Mouse (Mus musculus): ENCODE data around the gene Nudt13.

DNA sequence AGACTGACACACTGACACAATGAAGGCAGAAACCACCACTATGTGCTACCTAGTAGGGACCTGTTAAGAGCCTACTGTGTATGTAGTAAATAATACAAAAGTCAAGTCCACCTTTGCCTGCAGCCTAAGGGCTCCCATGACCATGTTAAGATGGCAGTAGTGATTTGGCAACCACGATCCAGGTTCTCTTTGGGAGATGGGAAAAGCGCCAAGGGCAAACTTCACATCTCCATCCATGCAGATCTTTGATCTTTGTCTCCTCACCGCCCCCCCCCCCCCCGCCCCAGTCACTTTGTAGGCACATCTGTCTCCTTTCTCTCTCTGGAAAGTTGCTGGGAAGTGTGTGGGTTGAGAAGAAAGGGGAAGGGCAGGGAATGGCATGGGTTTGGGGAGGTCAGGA lies 32.2 kb upstream of the Nudt13 start:
- TF ChIP-seq CTCF (IDR thresholded peaks at IDR 0.05; ENCODE audit: low read depth) (no peak), EP300 (IDR thresholded peaks at IDR 0.05; ENCODE audit: low read depth) (no peak)

Data from liver, embryonic 14.5 days (tissue).